Mouse (Mus musculus) layer of hippocampus, adult 11-12 months (tissue): Measurements from ENCODE around the gene Tmed8.
"Not testable (repeated sequence)": the region's sequence is repeated elsewhere in the genome, so short reads cannot be mapped to it uniquely, and the experiment has no call there.

Experiments used
- DNase-seq: peaks from one replicate; pipeline ENCODE4 v3.0.0; 2022; ENCODE audit warnings: low spot score

Tmed8 gene

GRCm38 (mm10) chr12:87199973-87200586 is at the start of gene Tmed8:
Tmed8 (minus strand) TSS chr12:87200454.
- peak; percentile 72 for DNase-seq

GRCm38 (mm10) chr12:87238632-87239031 is 38.4 kb upstream of the Tmed8 start, which contains the start of gene Noxred1:
Noxred1 (minus strand) TSS chr12:87238732.
- DNase-seq = no peak

GRCm38 (mm10) chr12:87236882-87237483 is 36.7 kb upstream of the Tmed8 start:
- no peak for DNase-seq

GRCm38 (mm10) chr12:87230379-87230895 is 30.2 kb upstream of the Tmed8 start:
- no peak for DNase-seq

- no peak for DNase-seq
Measured at GRCm38 (mm10) chr12:87229633-87230032, 29.4 kb upstream of the Tmed8 start.

- DNase-seq = no peak
Measured at GRCm38 (mm10) chr12:87226801-87227200, 26.5 kb upstream of the Tmed8 start.

- no peak for DNase-seq
Measured at GRCm38 (mm10) chr12:87224950-87225349, 24.7 kb upstream of the Tmed8 start.

GRCm38 (mm10) chr12:87219362-87219761 is 19.1 kb upstream of the Tmed8 start:
- DNase-seq = no peak

GRCm38 (mm10) chr12:87217596-87217995 is 17.3 kb upstream of the Tmed8 start:
- no peak for DNase-seq

- no peak for DNase-seq
Measured at GRCm38 (mm10) chr12:87216053-87216452, 15.8 kb upstream of the Tmed8 start.

- DNase-seq = no peak
Measured at GRCm38 (mm10) chr12:87212844-87213606, 12.8 kb upstream of the Tmed8 start.

- not testable (repeated sequence) for DNase-seq
Measured at GRCm38 (mm10) chr12:87205789-87206188, 5.5 kb upstream of the Tmed8 start.

GRCm38 (mm10) chr12:87201694-87202093 is 1.4 kb upstream of the Tmed8 start:
- no peak for DNase-seq

- DNase-seq = peak; percentile 20
Measured at GRCm38 (mm10) chr12:87199206-87199972, 865 bp downstream of the Tmed8 start, which contains the start of gene Samd15. Samd15 (plus strand) TSS chr12:87199723.

- DNase-seq = no peak
Measured at GRCm38 (mm10) chr12:87198792-87199191, 1.5 kb downstream of the Tmed8 start.

GRCm38 (mm10) chr12:87196310-87196709 is 3.9 kb downstream of the Tmed8 start:
- DNase-seq = no peak

- DNase-seq = no peak
Measured at GRCm38 (mm10) chr12:87195069-87195468, 5.2 kb downstream of the Tmed8 start.

GRCm38 (mm10) chr12:87193008-87193407 is 7.2 kb downstream of the Tmed8 start:
- DNase-seq = no peak

- no peak for DNase-seq
Measured at GRCm38 (mm10) chr12:87177631-87178030, 22.6 kb downstream of the Tmed8 start.

- no peak for DNase-seq
Measured at GRCm38 (mm10) chr12:87175194-87175946, 24.9 kb downstream of the Tmed8 start.

- DNase-seq = no peak
Measured at GRCm38 (mm10) chr12:87160815-87161214, 39.4 kb downstream of the Tmed8 start.
